Mouse (Mus musculus) ovary, postnatal 36 days (tissue): ENCODE results near the gene Ccl6.

Source experiments
- DNase-seq: peaks from one replicate; pipeline ENCODE4 v3.0.0; 2022; ENCODE audit warnings: low spot score, mixed read lengths

Gene Ccl6

GRCm38 (mm10) chr11:83597796-83598195, 4.9 kb upstream of the Ccl6 start:
- DNase-seq: no peak

GRCm38 (mm10) chr11:83595669-83596455, 3.0 kb upstream of the Ccl6 start:
- no peak for DNase-seq

GRCm38 (mm10) chr11:83593453-83593852, 566 bp upstream of the Ccl6 start:
- DNase-seq: no peak

- DNase-seq: no peak
Observed at GRCm38 (mm10) chr11:83584232-83584631, 8.7 kb downstream of the Ccl6 start.

- DNase-seq: no peak
Observed at GRCm38 (mm10) chr11:83583450-83583754, 9.5 kb downstream of the Ccl6 start.

GRCm38 (mm10) chr11:83582626-83583449, 10.0 kb downstream of the Ccl6 start:
- no peak for DNase-seq

GRCm38 (mm10) chr11:83581626-83582610, 11.0 kb downstream of the Ccl6 start:
- DNase-seq: no peak

GRCm38 (mm10) chr11:83580699-83581232, 12.1 kb downstream of the Ccl6 start:
- DNase-seq: no peak

- DNase-seq: no peak
Observed at GRCm38 (mm10) chr11:83578999-83579398, 13.9 kb downstream of the Ccl6 start.

- DNase-seq: no peak
Observed at GRCm38 (mm10) chr11:83578186-83578760, 14.6 kb downstream of the Ccl6 start, which contains the start of gene Ccl9. Gene Ccl9 (minus strand): TSS chr11:83578636.

GRCm38 (mm10) chr11:83576927-83577555, 15.8 kb downstream of the Ccl6 start:
- DNase-seq: no peak

- peak; percentile 10 for DNase-seq
Observed at GRCm38 (mm10) chr11:83572834-83573233, 20.1 kb downstream of the Ccl6 start.

- peak; percentile 32 for DNase-seq
Observed at GRCm38 (mm10) chr11:83572223-83572622, 20.7 kb downstream of the Ccl6 start.

- DNase-seq: no peak
Observed at GRCm38 (mm10) chr11:83570189-83570588, 22.7 kb downstream of the Ccl6 start.

GRCm38 (mm10) chr11:83569249-83569648, 23.6 kb downstream of the Ccl6 start:
- no peak for DNase-seq

- no peak for DNase-seq
Observed at GRCm38 (mm10) chr11:83568786-83569185, 24.1 kb downstream of the Ccl6 start.

- no peak for DNase-seq
Observed at GRCm38 (mm10) chr11:83568061-83568460, 24.8 kb downstream of the Ccl6 start.

GRCm38 (mm10) chr11:83567311-83567710, 25.6 kb downstream of the Ccl6 start:
- no peak for DNase-seq

- no peak for DNase-seq
Observed at GRCm38 (mm10) chr11:83566617-83567016, 26.3 kb downstream of the Ccl6 start.

- no peak for DNase-seq
Observed at GRCm38 (mm10) chr11:83563754-83564153, 29.1 kb downstream of the Ccl6 start.

GRCm38 (mm10) chr11:83562311-83562887, 30.5 kb downstream of the Ccl6 start:
- DNase-seq: no peak
